Mouse (Mus musculus) neural tube, embryonic 14.5 days (tissue): Measurements from ENCODE around the gene Zbtb20. TPM values are rescaled to one million over a fixed set of nuclear protein-coding genes. Genes with fewer than 3 reads are reported as not detected.

ENCODE experiments used
- ATAC-seq: fragments of 200-750 bp; cut with Nextera tagmentation; 2 replicates; pipeline ENCODE4 v1.8.0; 2017; ENCODE audit warnings: low read depth, mild to moderate bottlenecking, moderate TSS enrichment, moderate library complexity
- H3K27ac ChIP-seq: fragments of 300-500 bp; sonication (generic); 2 replicates; pipeline ENCODE4 v1.5.1; 2014; ENCODE audit warnings: low read depth, mild to moderate bottlenecking, control low read depth, low read length, moderate library complexity, mixed read lengths
- H3K27me3 ChIP-seq: fragments of 300-500 bp; sonication (generic); 2 replicates; pipeline ENCODE4 v1.6.1; 2014; ENCODE audit warnings: low read length; ENCODE audit not compliant: control insufficient read depth, insufficient read depth
- H3K36me3 ChIP-seq: fragments of 300-500 bp; sonication (generic); 2 replicates; pipeline ENCODE4 v1.6.1; 2014; ENCODE audit warnings: low read length, mixed read lengths; ENCODE audit not compliant: control insufficient read depth, insufficient read depth
- H3K4me1 ChIP-seq: fragments of 300-500 bp; sonication (generic); 2 replicates; pipeline ENCODE4 v1.6.1; 2014; ENCODE audit warnings: low read length; ENCODE audit not compliant: control insufficient read depth, insufficient read depth
- H3K4me2 ChIP-seq: fragments of 300-500 bp; sonication (generic); 2 replicates; pipeline ENCODE4 v1.6.1; 2014; ENCODE audit warnings: mild to moderate bottlenecking, low read depth, low read length, control low read depth
- H3K4me3 ChIP-seq: fragments of 300-500 bp; sonication (generic); 2 replicates; pipeline ENCODE4 v1.5.1; 2014; ENCODE audit warnings: low read depth, low read length, control low read depth, mixed read lengths
- H3K9ac ChIP-seq: fragments of 300-500 bp; sonication (generic); replicated peaks from 2 replicates; pipeline ENCODE4 v1.6.1; 2014; ENCODE audit warnings: low read depth, mild to moderate bottlenecking, control low read depth, low read length, mixed read lengths
- H3K9me3 ChIP-seq: fragments of 300-500 bp; sonication (generic); 2 replicates; pipeline ENCODE4 v1.6.1; 2016; ENCODE audit warnings: low read length; ENCODE audit not compliant: control insufficient read depth
- WGBS: fragments of 180-500 bp; shearing (Covaris S2); extraction: QIAGEN DNeasy Blood & Tissue Kit; methylation state at CpG from one replicate; pipeline ENCODE4 v1.1.7; 2014; 5-methylcytosine and 5-hydroxymethylcytosine counted together
- polyA plus RNA-seq: library from polyadenylated mRNA; unstranded; fragments of >200 nt; fragmentation: Nextera tagmentation; extraction: Ambion mirVana; gene quantifications from 2 replicates; pipeline ENCODE4 v1.2.1, GENCODE M21; 2014

The Zbtb20 gene
- polyA plus RNA-seq, 1 experiment from 2014 or later: 57.2 TPM

- WGBS: 66% methylated on average over 4 of the region's 4 CpGs
- H3K9ac ChIP-seq: no peak overlapping the region
- H3K27me3 ChIP-seq: no peaks in the 10 kb centered on the region
- no peak overlapping the region for H3K27ac ChIP-seq
- H3K4me2 ChIP-seq: no peak overlapping the region
- no peak overlapping the region for H3K4me3 ChIP-seq
- H3K9me3 ChIP-seq: no peaks in the 10 kb centered on the region
- no peak for ATAC-seq
- H3K36me3 ChIP-seq: no peaks in the 10 kb centered on the region
- no peaks in the 10 kb centered on the region for H3K4me1 ChIP-seq
Observed at GRCm38 (mm10) chr16:43454370-43454934, 578.8 kb downstream of the Zbtb20 start.

GRCm38 (mm10) chr16:43456446-43457172 lies 580.9 kb downstream of the Zbtb20 start:
- no peaks in the 10 kb centered on the region for H3K36me3 ChIP-seq
- no peaks in the 10 kb centered on the region for H3K4me1 ChIP-seq
- no peak for ATAC-seq
- H3K27ac ChIP-seq: no peak overlapping the region
- no peaks in the 10 kb centered on the region for H3K9me3 ChIP-seq
- 75% methylated on average over 8 of the region's 8 CpGs for WGBS
- H3K4me3 ChIP-seq: no peak overlapping the region
- no peak overlapping the region for H3K4me2 ChIP-seq
- no peak overlapping the region for H3K9ac ChIP-seq
- no peaks in the 10 kb centered on the region for H3K27me3 ChIP-seq

- Histone ChIP-seq H3K4me1 (no peaks in the 10 kb centered on the region; the same call in 1 of the 2 replicates), H3K4me3 (no peak overlapping the region), H3K27me3 (no peaks in the 10 kb centered on the region), H3K27ac (no peak overlapping the region), H3K9ac (no peak overlapping the region), H3K9me3 (no peaks in the 10 kb centered on the region), H3K36me3 (no peaks in the 10 kb centered on the region), H3K4me2 (no peak overlapping the region)
- no peak for ATAC-seq
- 80% methylated on average over 8 of the region's 8 CpGs for WGBS
Observed at GRCm38 (mm10) chr16:43457814-43458213, 582.1 kb downstream of the Zbtb20 start.

GRCm38 (mm10) chr16:43458726-43459223 lies 583.1 kb downstream of the Zbtb20 start:
- Histone ChIP-seq H3K9ac (no peak overlapping the region), H3K4me1 (no peaks in the 10 kb centered on the region; the same call in 1 of the 2 replicates), H3K27me3 (no peaks in the 10 kb centered on the region), H3K4me3 (no peak overlapping the region), H3K4me2 (no peak overlapping the region), H3K9me3 (no peaks in the 10 kb centered on the region), H3K27ac (no peak overlapping the region), H3K36me3 (no peaks in the 10 kb centered on the region)
- ATAC-seq: no peak
- 83% methylated on average over 7 of the region's 7 CpGs for WGBS

- Histone ChIP-seq H3K9ac (no peak overlapping the region), H3K9me3 (no peaks in the 10 kb centered on the region), H3K4me1 (peaks cover 4% of the 10 kb centered on the region; the same call in 1 of the 2 replicates), H3K4me2 (no peak overlapping the region), H3K27ac (no peak overlapping the region), H3K27me3 (no peaks in the 10 kb centered on the region), H3K4me3 (no peak overlapping the region), H3K36me3 (no peaks in the 10 kb centered on the region)
- WGBS: 65% methylated on average over 3 of the region's 3 CpGs
- ATAC-seq: no peak
Observed at GRCm38 (mm10) chr16:43461745-43462378, 586.2 kb downstream of the Zbtb20 start.

- no peaks in the 10 kb centered on the region for H3K9me3 ChIP-seq
- H3K36me3 ChIP-seq: no peaks in the 10 kb centered on the region
- H3K4me1 ChIP-seq: peaks cover 4% of the 10 kb centered on the region; the same call in 1 of the 2 replicates
- H3K9ac ChIP-seq: no peak overlapping the region
- H3K4me2 ChIP-seq: no peak overlapping the region
- no peak overlapping the region for H3K4me3 ChIP-seq
- 52% methylated on average over 11 of the region's 11 CpGs for WGBS
- no peaks in the 10 kb centered on the region for H3K27me3 ChIP-seq
- H3K27ac ChIP-seq: no peak overlapping the region
- ATAC-seq: peak; percentile 60; the same call in 1 of the 2 replicates
Observed at GRCm38 (mm10) chr16:43462470-43463455, 587.1 kb downstream of the Zbtb20 start.

GRCm38 (mm10) chr16:43463684-43464475 lies 588.2 kb downstream of the Zbtb20 start:
- H3K9me3 ChIP-seq: no peaks in the 10 kb centered on the region
- H3K4me1 ChIP-seq: peaks cover 4% of the 10 kb centered on the region; the same call in 1 of the 2 replicates
- no peak overlapping the region for H3K4me2 ChIP-seq
- no peak overlapping the region for H3K27ac ChIP-seq
- H3K4me3 ChIP-seq: no peak overlapping the region
- ATAC-seq: peak; percentile 56; the same call in 1 of the 2 replicates
- H3K9ac ChIP-seq: no peak overlapping the region
- H3K27me3 ChIP-seq: no peaks in the 10 kb centered on the region
- H3K36me3 ChIP-seq: no peaks in the 10 kb centered on the region
- 40% methylated on average over 13 of the region's 13 CpGs for WGBS
